Mouse (Mus musculus) common myeloid progenitor, adult 5-6 weeks (primary cell): ENCODE results near the gene Pde4d. TPM values are rescaled to one million over a fixed set of nuclear protein-coding genes. Genes with fewer than 3 reads are reported as not detected.

Experiments
- ATAC-seq: replicated peaks from 2 replicates; pipeline ENCODE4 v1.8.0; 2016; ENCODE audit warnings: low read depth, mild to moderate bottlenecking, moderate TSS enrichment, inconsistent platforms; ENCODE audit not compliant: poor library complexity, severe bottlenecking
- total RNA-seq: library from RNA; stranded (forward); fragments of 200-1000, 187-1606 nt; gene quantifications from 2 replicates; pipeline ENCODE4 v1.2.3, GENCODE M21; 2017

Gene Pde4d
- total RNA-seq, 1 experiment from 2014 or later = 35.8 TPM

DNA sequence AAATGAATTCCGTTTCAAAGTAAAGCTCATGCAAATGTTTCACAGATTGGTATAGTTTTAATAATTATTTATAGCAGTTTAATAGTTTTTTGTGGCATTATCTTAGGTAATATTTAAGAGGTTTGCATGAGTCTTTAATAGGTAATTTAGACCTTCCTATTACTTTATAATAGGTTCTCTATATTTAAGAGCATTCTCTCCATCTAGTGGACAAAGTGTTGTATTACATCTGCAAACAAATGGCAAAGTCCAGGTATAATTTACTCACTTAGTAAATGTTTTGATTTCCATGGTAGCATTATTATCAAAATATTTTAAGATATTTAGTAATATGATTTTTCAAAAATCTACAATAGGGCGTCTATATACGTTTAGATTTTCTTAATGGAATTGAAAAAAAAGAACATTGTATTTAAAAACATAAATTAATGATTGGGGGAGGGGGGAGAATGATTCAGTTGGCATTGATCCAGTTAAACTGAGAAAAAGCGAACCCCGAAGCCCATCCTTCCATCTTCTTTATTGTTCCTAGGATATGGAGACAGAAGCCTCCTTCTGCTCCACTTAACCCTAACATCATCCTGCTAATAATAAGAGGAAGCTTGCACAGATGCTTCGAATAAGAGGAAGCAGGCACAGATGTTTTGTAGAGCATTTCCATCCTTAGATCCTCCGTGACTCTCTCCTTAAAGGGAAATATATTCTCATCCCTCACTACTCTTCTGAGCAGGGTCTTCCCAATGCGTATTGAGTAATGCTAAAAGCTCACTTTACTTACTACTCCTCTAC lies 1286.7 kb downstream of the Pde4d start:
- peak; percentile 80 for ATAC-seq

DNA sequence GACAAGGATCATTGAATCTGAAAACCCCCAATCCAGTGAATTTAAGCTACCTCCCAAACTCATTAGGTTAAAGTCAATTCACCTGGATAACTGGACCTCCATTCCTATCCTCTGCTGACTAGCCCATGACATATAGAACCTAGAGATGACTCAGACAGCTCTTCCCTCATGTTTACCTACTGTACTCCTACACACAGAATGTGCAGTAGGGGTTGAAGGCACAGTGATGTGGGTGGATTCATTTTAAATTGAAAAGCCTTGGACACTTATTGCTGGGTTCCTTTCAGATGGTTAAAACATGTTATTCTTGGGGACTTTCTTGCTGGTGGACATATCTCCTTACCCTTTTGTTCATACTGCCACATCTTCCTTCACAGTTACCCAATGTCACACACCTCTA lies 1296.7 kb downstream of the Pde4d start:
- no peak for ATAC-seq

DNA sequence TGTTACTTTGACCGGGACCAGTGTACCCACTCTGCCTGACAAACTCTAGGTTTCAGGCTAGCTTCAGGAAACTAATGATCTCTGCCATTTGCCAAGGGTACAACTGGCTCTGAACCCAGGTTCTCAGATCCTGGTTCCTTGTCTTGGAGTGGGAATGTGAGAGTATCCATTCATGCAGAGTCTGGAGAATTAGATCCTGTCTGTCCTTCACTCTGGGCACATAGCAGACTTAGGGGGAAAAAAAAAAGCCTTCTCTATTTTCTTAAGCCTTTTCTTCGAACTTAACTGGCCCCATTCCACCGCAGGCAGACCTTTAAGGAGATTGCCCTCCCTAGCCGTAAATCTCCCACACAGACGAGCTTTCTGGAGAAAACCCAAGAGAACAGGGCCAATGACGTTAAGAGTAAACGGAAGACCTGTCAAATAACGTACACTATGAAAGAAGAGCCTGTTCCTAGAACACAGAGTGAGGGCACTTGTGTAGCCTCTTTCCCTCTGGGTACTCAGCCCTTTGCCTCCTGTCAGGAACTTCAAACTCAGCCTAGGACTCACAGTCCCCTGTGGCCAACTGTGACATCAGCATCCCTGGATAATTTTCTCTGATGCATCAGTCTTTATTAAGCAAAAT lies 1302.6 kb downstream of the Pde4d start:
- peak; percentile 62; the same call in 1 of the 2 replicates for ATAC-seq

GRCm38 (mm10) chr13:109756854-109757253 lies 1307.1 kb downstream of the Pde4d start:
- no peak for ATAC-seq

DNA sequence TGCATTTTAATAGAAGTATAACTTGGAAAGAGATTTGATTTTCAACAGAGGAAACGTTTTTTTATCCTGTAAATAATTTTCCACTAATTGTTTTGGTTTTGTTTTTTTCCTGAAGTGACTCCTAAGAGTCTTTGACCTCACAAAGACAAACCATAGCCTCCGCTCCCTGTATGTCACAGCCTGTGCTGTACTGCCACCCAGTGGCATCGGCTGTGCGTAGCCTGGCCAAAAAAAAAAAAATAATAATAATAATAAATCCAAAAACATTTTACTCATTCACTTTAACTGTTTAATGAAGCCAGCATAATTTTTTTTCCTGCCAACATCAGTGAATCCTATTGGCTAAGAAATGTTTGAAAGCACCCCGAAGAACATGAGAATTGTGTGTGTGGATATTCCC lies 1309.5 kb downstream of the Pde4d start:
- peak; percentile 76 for ATAC-seq

- ATAC-seq = no peak
Observed at GRCm38 (mm10) chr13:109761081-109761480, 1311.3 kb downstream of the Pde4d start.

DNA sequence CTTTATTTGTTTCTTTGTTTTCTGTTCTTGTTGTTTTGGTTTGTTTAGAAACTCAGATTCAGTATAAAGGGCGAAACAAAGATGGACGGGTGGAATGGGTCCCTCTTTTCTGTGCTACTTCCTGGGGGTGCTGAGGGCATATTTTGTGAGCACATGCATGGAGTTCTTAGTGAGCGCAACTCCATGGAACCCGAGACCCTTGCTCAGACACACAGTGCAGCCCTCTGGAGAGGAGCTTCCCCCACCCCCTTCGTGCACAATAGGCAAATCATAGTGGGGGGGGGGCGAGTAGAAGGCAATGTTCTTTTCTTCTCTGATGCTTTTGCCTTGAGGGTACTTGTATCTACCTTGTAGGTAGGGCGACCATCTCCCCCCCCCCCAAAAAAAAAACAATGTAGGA lies 1325.0 kb downstream of the Pde4d start:
- no peak for ATAC-seq

DNA sequence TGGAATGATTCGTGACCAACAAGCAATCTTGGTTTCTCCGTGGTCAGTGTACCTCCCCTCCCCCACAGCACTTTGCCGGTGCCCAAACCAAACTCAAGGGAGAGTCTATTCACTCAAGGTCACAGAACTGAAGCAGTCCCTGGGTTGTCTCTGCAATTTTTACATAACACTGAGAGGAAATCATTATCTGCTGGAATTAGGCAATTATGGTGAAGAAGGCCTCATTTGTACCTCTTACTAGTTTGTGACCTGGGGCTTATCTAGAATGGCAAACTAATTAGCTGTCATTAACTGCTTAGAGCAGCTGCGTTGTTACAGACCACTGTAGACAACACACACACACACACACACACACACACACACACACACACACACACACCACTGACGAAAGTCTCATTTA lies 1325.4 kb downstream of the Pde4d start:
- no peak for ATAC-seq

GRCm38 (mm10) chr13:109776116-109776515 lies 1326.4 kb downstream of the Pde4d start:
- ATAC-seq = peak; percentile 100

DNA sequence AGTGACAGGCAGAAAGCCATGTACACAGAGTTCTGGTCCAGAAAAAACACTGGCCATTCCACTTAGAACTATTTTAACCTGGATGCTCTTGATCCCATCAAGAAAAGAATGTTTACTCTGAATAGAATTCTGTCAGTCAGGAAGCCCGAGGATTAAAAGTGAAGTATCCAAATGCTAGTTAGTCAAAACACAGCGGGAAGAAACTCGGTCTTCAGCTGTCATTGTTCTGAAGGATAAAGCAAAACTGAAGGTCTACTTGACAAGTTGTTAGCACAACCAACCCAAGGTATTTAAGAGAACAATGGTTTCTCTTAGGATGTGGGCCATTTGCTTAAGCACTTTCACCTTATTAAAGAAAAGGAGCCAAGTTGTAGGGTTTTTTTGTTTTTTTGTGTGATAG lies 1327.2 kb downstream of the Pde4d start:
- ATAC-seq = no peak

DNA sequence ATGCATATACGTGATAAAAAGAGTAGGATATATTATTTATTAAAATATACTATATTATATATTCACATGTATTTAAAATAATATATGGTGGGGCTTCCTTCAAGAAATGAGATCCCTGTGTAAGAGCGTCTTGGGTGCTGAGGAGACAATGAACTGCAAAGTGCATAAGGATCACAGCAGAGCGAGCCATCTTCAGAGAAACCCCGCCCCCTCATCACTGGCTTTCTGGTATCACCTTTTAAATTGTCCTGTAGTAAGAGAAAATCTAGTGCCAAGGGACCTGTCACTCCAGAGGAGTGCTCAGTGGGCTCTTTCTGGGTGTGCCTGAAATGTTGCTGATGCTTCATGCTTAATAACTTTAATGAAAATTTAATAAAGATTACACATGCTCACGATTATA lies 1327.7 kb downstream of the Pde4d start:
- ATAC-seq = no peak

GRCm38 (mm10) chr13:109778297-109778835 lies 1328.6 kb downstream of the Pde4d start:
- ATAC-seq = no peak

- no peak for ATAC-seq
Observed at GRCm38 (mm10) chr13:109781466-109781865, 1331.7 kb downstream of the Pde4d start.

DNA sequence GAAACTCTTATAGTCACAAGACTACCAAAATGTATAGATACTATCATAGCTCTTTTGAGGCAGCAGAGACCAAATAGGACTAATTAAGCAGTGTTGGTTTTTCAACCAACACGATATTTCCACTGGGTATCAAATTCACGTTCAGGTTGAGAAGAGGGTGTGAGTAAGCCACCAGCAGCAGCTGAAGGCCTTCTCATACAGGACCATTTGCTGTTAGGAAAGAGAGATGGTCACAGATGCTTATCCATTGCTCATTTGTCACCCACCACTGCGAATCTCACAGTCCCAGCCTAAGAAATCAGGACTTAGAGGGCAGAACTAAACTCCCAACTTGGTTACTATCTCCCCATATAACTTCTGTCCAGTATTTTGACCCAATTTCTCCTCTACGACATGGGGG lies 1338.9 kb downstream of the Pde4d start:
- no peak for ATAC-seq

- peak; percentile 52 for ATAC-seq
Observed at GRCm38 (mm10) chr13:109789151-109789550, 1339.4 kb downstream of the Pde4d start.

DNA sequence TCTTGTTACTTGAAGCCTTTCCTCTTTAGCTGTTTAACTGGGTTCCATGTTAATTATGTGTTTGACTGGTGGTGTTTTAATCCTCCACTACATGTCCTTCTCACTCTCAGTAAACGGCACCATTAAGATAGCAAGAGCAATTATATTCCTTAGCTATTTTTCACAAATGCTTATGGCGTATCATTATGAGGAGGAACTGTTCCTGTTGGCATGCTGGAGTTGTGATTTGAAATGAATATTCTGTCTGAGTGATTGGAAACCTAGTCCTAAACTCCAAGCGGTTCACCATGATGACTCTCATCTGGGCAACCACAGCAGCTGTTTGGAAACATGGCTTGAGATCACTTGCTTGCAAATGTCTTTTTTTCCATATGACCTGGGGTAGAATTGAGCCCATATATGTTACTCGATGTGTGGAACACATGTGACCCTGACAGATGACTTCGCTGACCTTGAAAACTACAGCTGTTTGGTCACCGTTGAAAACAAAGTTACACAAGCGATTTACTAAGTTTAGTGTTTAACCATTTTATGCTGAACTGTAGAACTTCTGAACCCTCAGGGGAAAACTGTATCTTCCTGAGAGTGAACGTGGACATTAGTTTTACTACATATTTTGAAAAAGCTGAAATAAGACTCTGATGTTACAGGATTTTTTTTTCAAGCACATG lies 1340.4 kb downstream of the Pde4d start:
- no peak for ATAC-seq

DNA sequence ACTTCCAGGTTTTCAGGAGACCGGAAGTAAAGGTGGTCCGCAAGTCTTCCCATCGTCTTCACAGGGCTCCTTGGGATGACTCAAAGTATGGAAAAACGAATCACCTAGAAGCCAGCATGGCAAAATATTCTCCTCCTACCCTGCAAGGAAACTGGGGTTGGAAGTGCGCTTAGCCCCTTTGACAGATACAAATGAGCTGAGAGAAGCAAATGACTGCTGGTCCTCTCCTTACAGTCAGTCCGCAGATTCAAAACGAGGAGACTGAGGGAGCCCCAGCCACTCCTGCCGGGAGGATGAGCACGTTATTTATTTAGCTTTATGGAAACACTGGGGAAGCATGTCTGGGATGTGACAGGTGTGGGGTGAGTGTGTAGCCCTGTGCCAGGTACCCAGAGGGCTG lies 1344.2 kb downstream of the Pde4d start:
- no peak for ATAC-seq

GRCm38 (mm10) chr13:109798651-109799050 lies 1348.9 kb downstream of the Pde4d start:
- no peak for ATAC-seq

DNA sequence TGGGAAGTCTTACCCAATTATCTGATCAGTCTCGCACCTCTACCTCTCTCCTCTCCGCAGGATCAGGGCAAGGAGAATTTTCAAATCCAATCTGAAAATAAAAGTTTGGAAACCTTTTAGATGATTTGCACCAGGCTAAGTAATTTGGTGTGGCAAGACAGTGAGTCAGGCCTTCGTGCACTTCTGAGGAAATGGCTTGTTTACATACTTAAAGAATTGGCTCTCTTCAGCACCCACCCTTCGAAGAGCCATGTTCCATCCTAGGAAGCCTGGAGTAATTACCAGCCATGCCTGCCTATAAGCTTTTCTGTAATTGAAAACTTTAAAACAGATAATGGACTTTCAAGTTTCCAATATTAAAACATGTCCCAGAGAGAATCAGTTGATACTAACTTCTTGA lies 1352.5 kb downstream of the Pde4d start:
- ATAC-seq = no peak

DNA sequence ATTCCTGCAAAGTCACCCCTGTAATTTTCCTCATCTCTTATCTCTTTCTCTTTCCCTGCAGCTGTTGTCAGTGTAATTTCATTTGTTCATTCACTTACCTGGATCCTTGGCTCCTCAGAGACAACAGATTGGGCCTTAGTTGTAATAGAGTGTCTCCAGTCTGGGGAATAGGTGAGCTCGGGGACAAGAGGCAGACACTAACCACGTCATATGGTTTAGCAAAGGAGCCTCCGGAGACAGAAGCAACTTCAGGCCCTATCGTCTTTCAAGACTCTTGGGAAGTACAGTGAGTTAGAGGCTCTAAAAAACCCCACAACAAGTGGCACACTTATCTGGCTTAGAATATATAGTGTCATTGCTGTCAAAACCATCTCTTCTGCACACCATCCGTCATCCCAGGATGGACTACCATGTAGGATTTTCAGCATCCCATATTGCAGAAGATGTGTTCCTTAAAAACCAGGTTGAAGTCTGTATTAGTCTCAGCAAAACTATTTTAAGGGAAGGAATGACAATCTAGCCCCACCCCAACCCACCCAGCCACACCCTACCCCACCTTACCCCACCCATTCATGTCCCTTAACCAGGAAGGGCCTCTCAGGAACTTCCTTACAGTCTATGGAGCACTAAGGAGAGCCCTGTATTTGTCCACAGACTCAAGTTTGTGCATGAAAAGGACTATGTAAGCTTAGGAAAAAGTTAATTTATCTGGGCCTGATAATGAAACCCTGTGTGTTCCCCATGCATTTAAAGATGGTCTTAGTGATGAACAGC lies 1356.6 kb downstream of the Pde4d start:
- no peak for ATAC-seq
